Mouse (Mus musculus) liver, embryonic 16.5 days (tissue): ENCODE results near the gene Stc2. TPM values are rescaled to one million over a fixed set of nuclear protein-coding genes. Genes with fewer than 3 reads are reported as not detected.

Experiments
- ATAC-seq: fragments of 200-750 bp; cut with Nextera tagmentation; 2 replicates; pipeline ENCODE4 v1.8.0; 2017; ENCODE audit warnings: low read depth, mild to moderate bottlenecking, moderate number of reproducible peaks, moderate library complexity
- H3K27ac ChIP-seq: fragments of 300-500 bp; sonication (generic); 2 replicates; pipeline ENCODE4 v1.5.1; 2014; ENCODE audit warnings: mild to moderate bottlenecking, low read length
- H3K27me3 ChIP-seq: fragments of 300-500 bp; sonication (generic); 2 replicates; pipeline ENCODE4 v1.6.1; 2014; ENCODE audit warnings: low read depth, low read length, mixed read lengths; ENCODE audit not compliant: control insufficient read depth, insufficient read depth
- H3K36me3 ChIP-seq: fragments of 300-500 bp; sonication (generic); 2 replicates; pipeline ENCODE4 v1.6.1; 2014; ENCODE audit warnings: mild to moderate bottlenecking; ENCODE audit not compliant: control insufficient read depth, insufficient read depth
- H3K4me1 ChIP-seq: fragments of 300-500 bp; sonication (generic); 2 replicates; pipeline ENCODE4 v1.6.1; 2014; ENCODE audit warnings: low read depth, low read length, mixed read lengths; ENCODE audit not compliant: control insufficient read depth
- H3K4me2 ChIP-seq: fragments of 300-500 bp; sonication (generic); 2 replicates; pipeline ENCODE4 v1.6.1; 2014; ENCODE audit warnings: low read depth, low read length, mixed read lengths
- H3K4me3 ChIP-seq: fragments of 300-500 bp; sonication (generic); 2 replicates; pipeline ENCODE4 v1.5.1; 2014; ENCODE audit warnings: low read depth, mild to moderate bottlenecking, low read length
- H3K9ac ChIP-seq: fragments of 300-500 bp; sonication (generic); 2 replicates; pipeline ENCODE4 v1.6.1; 2014; ENCODE audit warnings: low read depth, low read length
- H3K9me3 ChIP-seq: fragments of 300-500 bp; sonication (generic); replicated peaks from 2 replicates; pipeline ENCODE4 v1.6.1; 2016; ENCODE audit warnings: low read length; ENCODE audit not compliant: control insufficient read depth
- WGBS: fragments of 180-500 bp; shearing (Covaris S2); extraction: QIAGEN DNeasy Blood & Tissue Kit; methylation state at CpG from one replicate; pipeline ENCODE4 v1.1.7; 2014; ENCODE audit not compliant: insufficient replicate concordance; 5-methylcytosine and 5-hydroxymethylcytosine counted together
- polyA plus RNA-seq: library from polyadenylated mRNA; unstranded; fragments of >200 nt; fragmentation: Nextera tagmentation; extraction: Ambion mirVana; gene quantifications from 2 replicates; pipeline ENCODE4 v1.2.1, GENCODE M21; 2015

Gene Stc2
- polyA plus RNA-seq, 1 experiment from 2014 or later: 0.39 TPM

DNA sequence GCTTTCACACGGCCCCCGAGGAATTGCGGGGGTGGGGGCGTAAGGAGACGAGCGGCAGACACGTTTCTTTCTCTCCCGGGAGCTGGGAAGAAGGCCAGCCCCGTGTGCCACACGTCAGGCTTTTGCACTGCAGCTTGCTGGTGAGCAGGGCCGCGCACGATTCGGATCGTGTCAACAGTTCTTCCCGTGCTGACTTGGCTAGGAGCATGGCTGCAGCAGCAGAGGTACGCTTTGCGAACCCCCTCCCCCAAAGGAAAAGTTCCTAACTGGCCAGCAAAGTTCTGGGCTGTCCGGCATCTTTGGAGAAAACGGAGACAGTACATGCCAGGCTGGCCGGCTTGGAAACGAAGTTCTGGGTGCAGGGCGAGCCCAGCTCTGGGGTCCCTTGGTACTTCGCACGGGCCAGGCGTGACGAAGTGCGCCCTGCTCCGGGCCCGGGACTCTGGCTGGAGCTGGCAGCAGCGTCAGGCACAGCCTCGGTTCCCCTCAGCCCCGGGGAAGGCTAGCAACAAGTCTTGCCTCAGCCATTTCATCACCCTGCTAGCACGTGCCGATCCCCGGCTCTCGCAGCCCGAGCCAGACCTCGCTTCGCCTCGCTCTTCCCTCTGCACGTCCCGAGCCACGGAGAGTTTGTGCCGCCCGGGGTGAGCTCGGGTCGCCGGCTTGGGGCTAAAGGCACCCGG is 768 bp downstream of the Stc2 start:
- ATAC-seq: peak; percentile 37; the same call in 1 of the 2 replicates
- peaks cover 47% of the 10 kb centered on the region for H3K27me3 ChIP-seq
- no peak overlapping the region for H3K9ac ChIP-seq
- H3K36me3 ChIP-seq: no peaks in the 10 kb centered on the region
- H3K27ac ChIP-seq: no peak overlapping the region
- peak overlapping the region; percentile 51 for H3K4me2 ChIP-seq
- no peaks in the 10 kb centered on the region for H3K9me3 ChIP-seq
- peak overlapping the region; percentile 45 for H3K4me3 ChIP-seq
- under 1% methylated on average over 49 of the region's 50 CpGs for WGBS
- H3K4me1 ChIP-seq: no peaks in the 10 kb centered on the region; the same call in 1 of the 2 replicates

DNA sequence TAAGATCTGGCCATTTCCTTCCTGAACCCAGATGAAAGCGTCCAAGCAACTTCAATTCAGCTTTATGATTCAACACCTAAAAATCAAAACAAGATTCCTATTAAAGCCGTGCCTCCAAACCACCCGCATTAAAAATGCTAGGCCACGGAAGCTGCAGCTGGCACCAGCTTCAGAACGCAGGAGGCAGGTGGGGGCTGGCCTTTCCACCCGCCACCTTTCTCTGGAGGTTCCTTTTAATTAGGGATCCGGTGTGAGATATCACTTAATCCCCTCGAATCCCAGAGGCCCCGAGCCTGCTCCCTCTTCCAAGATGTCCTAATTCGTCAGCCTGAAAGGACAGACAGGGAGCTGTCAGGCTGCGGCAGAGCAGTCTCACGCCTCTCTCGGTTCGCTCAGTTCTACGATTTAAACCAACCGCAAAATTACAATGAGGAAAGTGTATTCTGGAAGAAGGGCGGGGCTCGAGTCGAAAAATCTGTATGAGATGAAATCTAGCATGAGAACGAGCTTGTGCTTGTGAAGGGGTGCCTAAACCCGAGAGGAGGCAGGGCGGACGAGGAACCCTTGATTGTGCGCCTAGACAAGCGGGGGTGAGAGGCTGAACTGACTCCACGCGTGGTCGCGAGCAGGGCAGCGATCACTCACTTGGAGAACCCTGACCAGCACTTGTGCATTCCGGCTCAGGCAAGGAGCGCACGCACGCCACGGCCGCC is 1.5 kb downstream of the Stc2 start:
- H3K27me3 ChIP-seq: peaks cover 47% of the 10 kb centered on the region
- H3K36me3 ChIP-seq: no peaks in the 10 kb centered on the region
- WGBS: 3% methylated on average over 36 of the region's 36 CpGs
- no peak overlapping the region for H3K27ac ChIP-seq
- ATAC-seq: no peak
- peak overlapping the region; percentile 45 for H3K4me3 ChIP-seq
- H3K4me1 ChIP-seq: no peaks in the 10 kb centered on the region; the same call in 1 of the 2 replicates
- peak overlapping the region; percentile 51 for H3K4me2 ChIP-seq
- H3K9ac ChIP-seq: no peak overlapping the region
- no peaks in the 10 kb centered on the region for H3K9me3 ChIP-seq

DNA sequence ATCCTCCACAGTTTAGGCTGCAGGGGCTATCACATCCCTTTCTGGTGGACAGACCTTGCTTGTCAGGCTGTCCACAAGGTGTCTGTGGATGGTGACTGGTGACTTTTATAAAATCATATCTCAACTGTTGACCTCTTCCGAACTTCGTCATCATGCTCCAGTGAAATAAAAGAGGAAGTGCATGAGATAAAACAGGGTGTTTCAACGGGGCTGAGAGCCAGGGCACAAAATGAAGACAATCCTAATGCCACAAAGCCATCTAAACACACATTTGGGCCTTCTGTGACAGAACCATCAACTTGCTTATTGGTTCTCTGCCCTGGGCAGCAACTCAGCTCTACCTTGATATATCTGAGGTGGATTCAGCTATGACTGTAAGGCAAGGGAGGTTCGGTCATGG is 3.0 kb downstream of the Stc2 start:
- WGBS: 32% methylated on average over 4 of the region's 4 CpGs
- no peaks in the 10 kb centered on the region for H3K36me3 ChIP-seq
- no peaks in the 10 kb centered on the region for H3K9me3 ChIP-seq
- no peak overlapping the region for H3K27ac ChIP-seq
- no peak overlapping the region for H3K4me3 ChIP-seq
- H3K9ac ChIP-seq: no peak overlapping the region
- H3K27me3 ChIP-seq: peaks cover 36% of the 10 kb centered on the region
- ATAC-seq: no peak
- H3K4me2 ChIP-seq: no peak overlapping the region
- no peaks in the 10 kb centered on the region; the same call in 1 of the 2 replicates for H3K4me1 ChIP-seq

DNA sequence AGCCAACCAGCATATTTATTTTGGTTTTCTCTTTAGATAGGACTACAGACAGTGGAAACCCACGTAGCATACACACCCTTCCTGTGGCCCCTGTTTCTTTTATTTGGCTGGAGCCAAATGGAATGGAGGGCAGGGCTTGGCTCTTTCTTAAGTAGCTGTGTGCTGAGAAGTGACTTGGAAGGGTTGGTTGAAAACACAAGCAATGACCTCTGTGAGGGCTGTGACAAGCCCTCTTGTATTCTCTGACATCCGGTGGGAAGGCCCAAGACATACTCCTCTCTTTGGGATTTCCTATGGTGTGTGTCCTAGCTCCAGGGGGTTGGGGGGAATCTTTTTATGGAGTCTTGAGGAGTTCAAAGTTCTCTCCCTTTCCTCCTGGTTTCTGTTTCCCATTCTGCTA is 3.5 kb downstream of the Stc2 start:
- H3K27me3 ChIP-seq: peaks cover 32% of the 10 kb centered on the region
- H3K9me3 ChIP-seq: no peaks in the 10 kb centered on the region
- no peak overlapping the region for H3K4me3 ChIP-seq
- no peak overlapping the region for H3K4me2 ChIP-seq
- 57% methylated on average over 2 of the region's 2 CpGs for WGBS
- H3K4me1 ChIP-seq: no peaks in the 10 kb centered on the region; the same call in 1 of the 2 replicates
- no peak overlapping the region for H3K27ac ChIP-seq
- no peak overlapping the region for H3K9ac ChIP-seq
- no peak for ATAC-seq
- H3K36me3 ChIP-seq: no peaks in the 10 kb centered on the region

DNA sequence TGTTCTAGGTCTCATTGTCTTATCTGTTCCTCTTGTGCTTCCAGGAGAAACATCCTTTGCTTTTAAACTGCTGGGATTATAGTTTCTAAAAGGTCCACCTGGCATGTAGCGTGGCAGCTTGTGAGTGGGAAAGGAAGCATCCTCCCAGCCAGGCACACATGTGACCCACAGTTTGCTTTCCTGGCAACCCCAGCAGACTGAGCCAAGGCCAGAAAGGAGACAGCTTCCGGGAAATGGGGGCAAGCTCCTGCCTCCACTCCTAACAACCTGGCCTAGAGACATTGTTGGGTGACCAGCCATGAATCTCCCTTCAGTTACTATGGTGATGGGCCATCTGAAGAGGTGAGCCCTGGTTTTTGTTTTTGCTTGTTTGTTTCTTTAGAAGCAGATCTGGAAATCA is 3.9 kb downstream of the Stc2 start:
- no peak overlapping the region for H3K9ac ChIP-seq
- ATAC-seq: no peak
- no peak overlapping the region for H3K4me2 ChIP-seq
- H3K4me1 ChIP-seq: no peaks in the 10 kb centered on the region; the same call in 1 of the 2 replicates
- no peaks in the 10 kb centered on the region for H3K36me3 ChIP-seq
- H3K27me3 ChIP-seq: peaks cover 27% of the 10 kb centered on the region
- H3K27ac ChIP-seq: no peak overlapping the region
- WGBS: 67% methylated on average over 2 of the region's 2 CpGs
- H3K4me3 ChIP-seq: no peak overlapping the region
- no peaks in the 10 kb centered on the region for H3K9me3 ChIP-seq

DNA sequence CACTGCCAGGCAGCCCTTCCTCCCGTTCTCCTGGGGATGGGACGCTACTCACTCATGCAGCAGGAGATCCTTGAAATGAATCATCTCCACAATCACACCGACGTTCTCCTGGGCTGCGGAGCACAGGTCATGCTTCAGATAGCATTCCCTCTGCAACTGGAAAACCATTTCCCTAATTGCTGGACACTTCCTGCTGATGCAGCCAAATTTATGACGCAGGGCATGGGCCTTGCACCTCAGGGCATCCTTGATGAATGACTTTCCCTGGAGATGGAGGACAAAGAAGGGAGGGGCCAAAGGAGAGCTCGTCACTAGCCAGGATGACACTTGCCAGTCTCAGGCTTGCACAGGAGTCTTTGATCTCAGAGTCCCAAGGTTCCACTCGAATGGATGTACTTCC is 4.6 kb downstream of the Stc2 start:
- Histone ChIP-seq H3K27me3 (peaks cover 21% of the 10 kb centered on the region), H3K4me1 (no peaks in the 10 kb centered on the region; the same call in 1 of the 2 replicates), H3K27ac (no peak overlapping the region), H3K9me3 (no peaks in the 10 kb centered on the region), H3K9ac (no peak overlapping the region), H3K4me3 (no peak overlapping the region), H3K4me2 (no peak overlapping the region), H3K36me3 (no peaks in the 10 kb centered on the region)
- WGBS: 62% methylated on average over 8 of the region's 8 CpGs
- ATAC-seq: no peak

DNA sequence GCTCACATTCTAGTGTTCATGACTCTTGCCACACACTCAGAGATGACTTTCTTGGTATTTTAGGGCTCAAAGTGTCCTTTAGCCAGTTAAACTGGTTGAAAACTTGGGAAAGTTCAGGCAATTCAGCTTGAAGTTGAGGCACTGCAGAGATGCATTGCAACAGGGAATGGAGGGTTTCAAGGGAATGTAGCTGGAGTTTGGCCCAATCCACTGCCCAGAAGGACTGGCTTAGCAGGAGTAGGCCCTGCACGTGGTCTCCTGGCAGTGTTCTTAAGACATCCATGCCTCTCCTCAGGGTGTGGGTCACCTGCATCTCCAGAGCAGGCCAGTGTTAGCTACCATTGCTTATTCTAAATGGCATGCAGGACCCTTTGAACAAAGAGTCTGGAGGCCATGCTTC is 7.0 kb downstream of the Stc2 start:
- no peak overlapping the region for H3K27ac ChIP-seq
- H3K36me3 ChIP-seq: no peaks in the 10 kb centered on the region
- H3K27me3 ChIP-seq: no peaks in the 10 kb centered on the region
- H3K9ac ChIP-seq: no peak overlapping the region
- 71% methylated on average over 1 of the region's 1 CpGs for WGBS
- H3K4me1 ChIP-seq: no peaks in the 10 kb centered on the region
- H3K4me3 ChIP-seq: no peak overlapping the region
- H3K9me3 ChIP-seq: no peaks in the 10 kb centered on the region
- no peak for ATAC-seq
- no peak overlapping the region for H3K4me2 ChIP-seq

DNA sequence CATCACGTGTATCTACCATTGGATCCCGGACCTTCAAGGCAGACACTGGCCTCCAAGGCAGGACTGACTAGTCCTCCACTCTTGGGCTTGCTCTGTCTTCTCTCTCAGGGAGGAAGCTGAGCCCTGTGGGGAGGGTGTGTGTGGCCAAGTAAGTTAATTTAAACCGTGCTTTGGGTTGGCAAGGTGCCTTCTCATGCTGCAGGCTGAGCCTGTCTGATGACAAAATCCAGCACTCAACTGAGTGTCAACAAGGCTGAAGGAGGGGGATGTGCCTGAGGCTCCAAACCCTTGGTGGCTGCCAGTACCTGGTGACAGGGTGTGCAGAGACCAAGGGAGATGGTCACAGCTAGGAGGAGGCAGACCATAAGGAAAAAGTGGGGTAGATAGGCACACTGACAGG is 7.5 kb downstream of the Stc2 start:
- no peaks in the 10 kb centered on the region for H3K36me3 ChIP-seq
- ATAC-seq: no peak
- WGBS: 48% methylated on average over 3 of the region's 3 CpGs
- no peak overlapping the region for H3K9ac ChIP-seq
- H3K9me3 ChIP-seq: no peaks in the 10 kb centered on the region
- no peak overlapping the region for H3K4me2 ChIP-seq
- no peaks in the 10 kb centered on the region for H3K4me1 ChIP-seq
- no peak overlapping the region for H3K27ac ChIP-seq
- no peaks in the 10 kb centered on the region for H3K27me3 ChIP-seq
- H3K4me3 ChIP-seq: no peak overlapping the region

DNA sequence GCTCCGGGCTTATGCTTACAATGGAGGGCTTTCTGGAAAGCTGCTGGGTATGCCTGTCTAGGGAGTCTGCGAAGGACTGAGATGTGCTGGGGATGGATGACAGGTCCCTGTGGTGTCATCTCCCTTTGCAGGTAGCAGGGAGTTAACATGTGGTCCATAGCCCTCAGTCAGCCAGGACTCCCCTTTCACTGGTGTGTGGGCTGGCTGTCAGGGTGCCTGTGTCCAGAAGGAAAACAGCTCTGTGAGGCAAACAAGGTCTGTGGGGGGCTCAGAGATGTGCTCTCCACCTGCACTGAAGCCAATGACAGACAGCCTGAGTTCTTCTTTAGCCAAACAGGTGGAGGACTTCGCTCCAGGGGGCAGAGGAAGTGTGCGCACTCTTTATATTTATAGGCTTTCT is 8.8 kb downstream of the Stc2 start:
- no peaks in the 10 kb centered on the region for H3K9me3 ChIP-seq
- no peaks in the 10 kb centered on the region for H3K36me3 ChIP-seq
- no peak overlapping the region for H3K4me3 ChIP-seq
- H3K4me1 ChIP-seq: no peaks in the 10 kb centered on the region
- 71% methylated on average over 4 of the region's 4 CpGs for WGBS
- ATAC-seq: no peak
- no peak overlapping the region for H3K9ac ChIP-seq
- H3K4me2 ChIP-seq: no peak overlapping the region
- H3K27me3 ChIP-seq: no peaks in the 10 kb centered on the region
- H3K27ac ChIP-seq: no peak overlapping the region
